Mouse (Mus musculus): ENCODE measurements around the gene Sugct.

DNA sequence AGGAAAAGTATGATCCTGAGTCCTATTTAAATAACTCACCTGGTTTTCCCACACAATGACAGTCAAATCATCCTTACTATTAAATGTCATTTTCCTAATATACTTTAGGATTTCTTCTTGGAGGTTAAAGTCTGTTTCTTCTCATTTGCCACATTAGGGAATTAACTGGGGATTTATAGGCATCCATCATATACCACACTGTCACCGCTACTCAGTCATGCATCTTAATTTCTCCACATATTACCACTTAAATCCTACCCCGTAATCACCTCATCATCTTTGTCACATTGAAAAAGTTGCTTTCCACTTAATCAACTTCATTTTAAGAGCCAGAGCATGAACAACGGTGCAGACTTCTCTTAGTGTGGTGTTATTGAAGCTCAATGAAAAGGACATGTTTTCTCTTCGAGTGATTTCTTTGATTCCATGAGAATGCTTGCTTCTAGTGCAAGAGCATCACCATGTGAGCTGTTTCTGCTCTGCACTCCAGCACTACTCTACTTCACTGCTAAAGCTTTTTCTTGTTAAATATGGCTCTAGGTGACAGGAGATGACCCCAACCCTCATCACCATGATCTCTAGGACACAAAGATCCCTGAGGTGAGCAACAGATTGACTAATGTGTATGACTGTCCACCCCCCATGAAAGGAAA lies 730.4 kb downstream of the Sugct start:
- TF ChIP-seq POLR2A (IDR thresholded peaks at IDR 0.05; ENCODE audit: control insufficient read depth in 1 of 2, insufficient read depth in 1 of 2, low read depth in 1 of 2, low read length in 2 of 2, poor library complexity in 1 of 2): no peak
- TF ChIP-seq ZNF384 (IDR thresholded peaks at IDR 0.05; ENCODE audit: low read depth, low read length): no peak
- no peak for TF ChIP-seq JUND (IDR thresholded peaks at IDR 0.05; ENCODE audit: low read depth, low read length)
